Mouse (Mus musculus): ENCODE measurements at regions not wholly inside any gene's neighbourhood (a gene's known extent, or its start where the extent isn't known, plus 50 kb on each side); places are given as distances from the start of the nearest gene placed in this dataset.

- TF ChIP-seq GATA1 (IDR thresholded peaks at IDR 0.05; ENCODE audit: low read length) (no peak), TAL1 (IDR thresholded peaks at IDR 0.05; ENCODE audit: low read length) (no peak)
These were observed 69.6 kb upstream of the Pcbd1 start for GRCm38 (mm10) chr10:61019566-61019965.

All from erythroblast, embryonic 14.5 days (primary cell).